Mouse (Mus musculus) forelimb bud, embryonic 11.5 days (tissue): ENCODE measurements around the gene Asdurf.
"Not testable (repeated sequence)": the region's sequence is repeated elsewhere in the genome, so short reads cannot be mapped to it uniquely, and the experiment has no call there.

Experiments
- DNase-seq: peaks from one replicate; pipeline ENCODE4 v3.0.0-alpha.2; 2012; ENCODE audit warnings: low read depth, low spot score

Gene Asdurf

GRCm38 (mm10) chr1:53352327-53353261 lies at the start of gene Asdurf, which contains the start of the genes Gm28551 and Asnsd1:
Gene Asdurf (minus strand): TSS chr1:53352619.
Gene Gm28551 (minus strand): TSS chr1:53352667.
Gene Asnsd1 (minus strand): TSS chr1:53352752.
- peak; percentile 94 for DNase-seq

GRCm38 (mm10) chr1:53393936-53394760 lies 41.7 kb upstream of the Asdurf start:
- peak; percentile 13 for DNase-seq

GRCm38 (mm10) chr1:53388762-53389161 lies 36.3 kb upstream of the Asdurf start:
- no peak for DNase-seq

- no peak for DNase-seq
Observed at GRCm38 (mm10) chr1:53384085-53384688, 31.8 kb upstream of the Asdurf start.

GRCm38 (mm10) chr1:53377731-53378130 lies 25.3 kb upstream of the Asdurf start:
- DNase-seq = no peak

- DNase-seq = not testable (repeated sequence)
Observed at GRCm38 (mm10) chr1:53375965-53376364, 23.5 kb upstream of the Asdurf start.

- DNase-seq = no peak
Observed at GRCm38 (mm10) chr1:53358988-53359387, 6.6 kb upstream of the Asdurf start.

GRCm38 (mm10) chr1:53341071-53341470 lies 11.3 kb downstream of the Asdurf start:
- no peak for DNase-seq

- not testable (repeated sequence) for DNase-seq
Observed at GRCm38 (mm10) chr1:53337403-53337802, 15.0 kb downstream of the Asdurf start.

- DNase-seq = no peak
Observed at GRCm38 (mm10) chr1:53335465-53335864, 17.0 kb downstream of the Asdurf start.

GRCm38 (mm10) chr1:53333527-53333926 lies 18.9 kb downstream of the Asdurf start:
- DNase-seq = not testable (repeated sequence)

GRCm38 (mm10) chr1:53324827-53325494 lies 27.5 kb downstream of the Asdurf start:
- DNase-seq = no peak

- DNase-seq = no peak
Observed at GRCm38 (mm10) chr1:53324277-53324676, 28.1 kb downstream of the Asdurf start.

GRCm38 (mm10) chr1:53323254-53323653 lies 29.2 kb downstream of the Asdurf start:
- no peak for DNase-seq

- DNase-seq = no peak
Observed at GRCm38 (mm10) chr1:53321662-53322344, 30.6 kb downstream of the Asdurf start.

- DNase-seq = peak; percentile 90
Observed at GRCm38 (mm10) chr1:53312989-53313967, 39.1 kb downstream of the Asdurf start, which contains the start of gene Osgepl1. Gene Osgepl1 (plus strand): TSS chr1:53313624.

- DNase-seq = no peak
Observed at GRCm38 (mm10) chr1:53300506-53300905, 51.9 kb downstream of the Asdurf start.
